Mouse (Mus musculus): ENCODE measurements at regions not wholly inside any gene's neighbourhood (a gene's known extent, or its start where the extent isn't known, plus 50 kb on each side); places are given as distances from the start of the nearest gene placed in this dataset.
"Not testable (repeated sequence)": the region's sequence is repeated elsewhere in the genome, so short reads cannot be mapped to it uniquely, and the experiment has no call there.

- not testable (repeated sequence) for H3K36me3 ChIP-seq (ENCODE audit: control insufficient read depth in 1 of 2, insufficient read depth in 2 of 2, low read length in 2 of 2)
Observed at GRCm38 (mm10) chr2:43224728-43225127, 330.4 kb upstream of the Kynu start.

GRCm38 (mm10) chr2:43246786-43247185 is 308.3 kb upstream of the Kynu start:
- Histone ChIP-seq H3K9me3 (replicated peaks; ENCODE audit: insufficient read depth, low read length) (no peaks in the 10 kb centered on the region), H3K27ac (ENCODE audit: control insufficient read depth, low read depth, low read length) (no peak overlapping the region), H3K9ac (ENCODE audit: control insufficient read depth, low read depth, low read length, poor library complexity, severe bottlenecking) (no peak overlapping the region), H3K27me3 (ENCODE audit: control insufficient read depth in 1 of 2, insufficient read depth in 2 of 2, low read length in 2 of 2) (no peaks in the 10 kb centered on the region), H3K36me3 (ENCODE audit: control insufficient read depth in 1 of 2, insufficient read depth in 2 of 2, low read length in 2 of 2) (no peaks in the 10 kb centered on the region), H3K79me2 (ENCODE audit: control insufficient read depth, insufficient read depth, low read length, poor library complexity) (no peaks in the 10 kb centered on the region), H3K4me1 (ENCODE audit: control insufficient read depth in 1 of 2, insufficient read depth in 2 of 2, low read length in 2 of 2) (no peaks in the 10 kb centered on the region), H3K4me3 (ENCODE audit: control insufficient read depth in 1 of 2, insufficient read depth in 1 of 2, low read depth in 2 of 2, low read length in 2 of 2) (no peak overlapping the region)
- DNase-seq (ENCODE audit: low read depth, low spot score), result no peak
- TF ChIP-seq HCFC1 (IDR thresholded peaks at IDR 0.05; ENCODE audit: low read depth, low read length) (no peak), POLR2AphosphoS2 (IDR thresholded peaks at IDR 0.05; ENCODE audit: low read length) (no peak), JUND (IDR thresholded peaks at IDR 0.05; ENCODE audit: low read depth, low read length) (no peak)

More at GRCm38 (mm10) chr2:43224728-43225127, 330.4 kb upstream of the Kynu start:
- H3K9ac ChIP-seq (ENCODE audit: control insufficient read depth, low read depth, low read length, poor library complexity, severe bottlenecking); DNase-seq (ENCODE audit: low read depth, low spot score); H3K9me3 ChIP-seq (replicated peaks; ENCODE audit: insufficient read depth, low read length); H3K4me3 ChIP-seq (ENCODE audit: control insufficient read depth in 1 of 2, insufficient read depth in 1 of 2, low read depth in 2 of 2, low read length in 2 of 2); H3K79me2 ChIP-seq (ENCODE audit: control insufficient read depth, insufficient read depth, low read length, poor library complexity); H3K27me3 ChIP-seq (ENCODE audit: control insufficient read depth in 1 of 2, insufficient read depth in 2 of 2, low read length in 2 of 2); H3K27ac ChIP-seq (ENCODE audit: control insufficient read depth, low read depth, low read length); H3K4me1 ChIP-seq (ENCODE audit: control insufficient read depth in 1 of 2, insufficient read depth in 2 of 2, low read length in 2 of 2): not testable (repeated sequence)

GRCm38 (mm10) chr2:43248671-43249070 is 306.5 kb upstream of the Kynu start:
- Histone ChIP-seq H3K4me1 (ENCODE audit: control insufficient read depth in 1 of 2, insufficient read depth in 2 of 2, low read length in 2 of 2) (no peaks in the 10 kb centered on the region), H3K4me3 (ENCODE audit: control insufficient read depth in 1 of 2, insufficient read depth in 1 of 2, low read depth in 2 of 2, low read length in 2 of 2) (no peak overlapping the region), H3K36me3 (ENCODE audit: control insufficient read depth in 1 of 2, insufficient read depth in 2 of 2, low read length in 2 of 2) (no peaks in the 10 kb centered on the region), H3K9me3 (replicated peaks; ENCODE audit: insufficient read depth, low read length) (no peaks in the 10 kb centered on the region), H3K9ac (ENCODE audit: control insufficient read depth, low read depth, low read length, poor library complexity, severe bottlenecking) (no peak overlapping the region), H3K27me3 (ENCODE audit: control insufficient read depth in 1 of 2, insufficient read depth in 2 of 2, low read length in 2 of 2) (no peaks in the 10 kb centered on the region), H3K27ac (ENCODE audit: control insufficient read depth, low read depth, low read length) (no peak overlapping the region), H3K79me2 (ENCODE audit: control insufficient read depth, insufficient read depth, low read length, poor library complexity) (no peaks in the 10 kb centered on the region)
- TF ChIP-seq NRF1 (IDR thresholded peaks at IDR 0.05; ENCODE audit: insufficient read depth, low read depth, low read length, poor library complexity, severe bottlenecking) (no peak), ZKSCAN1 (IDR thresholded peaks at IDR 0.05; ENCODE audit: low read depth, low read length) (no peak), SIN3A (IDR thresholded peaks at IDR 0.05; ENCODE audit: low read length) (no peak), ZMIZ1 (IDR thresholded peaks at IDR 0.05; ENCODE audit: low read depth, low read length) (no peak), RAD21 (IDR thresholded peaks at IDR 0.05; ENCODE audit: low read depth, low read length) (no peak), EP300 (IDR thresholded peaks at IDR 0.05; ENCODE audit: low read depth in 1 of 2, low read length in 2 of 2) (no peak), BHLHE40 (IDR thresholded peaks at IDR 0.05; ENCODE audit: borderline replicate concordance, low read depth, low read length) (no peak), MEF2A (IDR thresholded peaks at IDR 0.05; ENCODE audit: extremely low read depth, insufficient replicate concordance, low read depth, low read length, poor library complexity, severe bottlenecking) (no peak), E2F4 (IDR thresholded peaks at IDR 0.05; ENCODE audit: borderline replicate concordance, low read depth, low read length) (no peak), POLR2AphosphoS2 (IDR thresholded peaks at IDR 0.05; ENCODE audit: low read length) (no peak), TCF12 (IDR thresholded peaks at IDR 0.05; ENCODE audit: low read depth, low read length) (no peak), TBP (IDR thresholded peaks at IDR 0.05; ENCODE audit: low read depth, low read length) (no peak), MAX (IDR thresholded peaks at IDR 0.05; ENCODE audit: low read length) (no peak), NELFE (IDR thresholded peaks at IDR 0.05; ENCODE audit: low read depth, low read length) (no peak), MYB (IDR thresholded peaks at IDR 0.05; ENCODE audit: low read depth, low read length) (no peak), POLR2A (IDR thresholded peaks at IDR 0.05; ENCODE audit: control insufficient read depth in 1 of 2, insufficient read depth in 1 of 2, low read depth in 1 of 2, low read length in 2 of 2, poor library complexity in 1 of 2) (no peak), MAZ (IDR thresholded peaks at IDR 0.05; ENCODE audit: low read depth, low read length) (no peak), CHD1 (IDR thresholded peaks at IDR 0.05; ENCODE audit: low read depth, low read length) (no peak), SMC3 (IDR thresholded peaks at IDR 0.05; ENCODE audit: low read depth, low read length) (no peak)
- no peak for DNase-seq (ENCODE audit: low read depth, low spot score)
